Mouse (Mus musculus) liver, embryonic 14 days (tissue): Measurements from ENCODE around the gene Pkp2. TPM values are rescaled to one million over a fixed set of nuclear protein-coding genes. Genes with fewer than 3 reads are reported as not detected.

Experiments used
- polyA plus RNA-seq: library from polyadenylated mRNA; depleted of rRNA; stranded (reverse); fragments of >200 nt; gene quantifications from 2 replicates; pipeline ENCODE4 v1.2.3, GENCODE M21; 2012; rRNA removed

The Pkp2 gene
- 3.6 and 4.6 TPM in 2 replicates for polyA plus RNA-seq

GRCm38 (mm10) chr16:16213079-16213760 is at the start of gene Pkp2:
TSS of gene Pkp2 (plus strand) at chr16:16213318.

GRCm38 (mm10) chr16:16302369-16303137 is 89.4 kb downstream of the Pkp2 start, which contains the start of gene Yars2:
TSS of gene Yars2 (plus strand) at chr16:16302965.

Other genes starting within 250 kb of the Pkp2 start
- gene Yars2, start 89.6 kb downstream of the Pkp2 start, polyA plus RNA-seq, result 19.0 and 21.5 TPM in 2 replicates
- 16.3 and 18.0 TPM in 2 replicates for gene Dnm1l, start 145.6 kb downstream of the Pkp2 start, polyA plus RNA-seq